ENCODE assay signal across 24 mouse cellular contexts in genomic region chr6:36671274-36671673, GRCm38 (mm10).
"Had no signal": no experiment of that assay in that cellular context is flagged by ENCODE, and none has a peak within 500 bp of the region (broad histone marks: within the 10 kb centered on the region; RNA-seq: fewer than 3 reads in every experiment).

No protein-coding gene starts in this region.

- H3K9ac ChIP-seq: heart, embryonic 13.5 days; heart, embryonic 15.5 days; hindbrain, embryonic 13.5 days; hindbrain, embryonic 15.5 days; kidney, embryonic 15.5 days; limb, embryonic 13.5 days; limb, embryonic 15.5 days; liver, embryonic 12.5 days had no signal

- H3K4me3 ChIP-seq: heart, adult 2 months; heart, embryonic 13.5 days; heart, embryonic 15.5 days; hindbrain, embryonic 13.5 days; hindbrain, embryonic 15.5 days; kidney, embryonic 15.5 days; limb, embryonic 13.5 days; limb, embryonic 15.5 days; liver, embryonic 12.5 days had no signal

- H3K27me3 ChIP-seq: heart, embryonic 13.5 days; heart, embryonic 15.5 days; hindbrain, embryonic 13.5 days; hindbrain, embryonic 15.5 days; kidney, embryonic 15.5 days; limb, embryonic 13.5 days; limb, embryonic 15.5 days; liver, embryonic 12.5 days had no signal

- H3K27ac ChIP-seq: heart, adult 2 months; heart, embryonic 13.5 days; heart, embryonic 15.5 days; hindbrain, embryonic 13.5 days; hindbrain, embryonic 15.5 days; hindbrain, postnatal 0 days; kidney, embryonic 15.5 days; limb, embryonic 13.5 days; limb, embryonic 15.5 days; liver, embryonic 12.5 days had no signal

- H3K36me3 ChIP-seq: heart, embryonic 13.5 days; heart, embryonic 15.5 days; hindbrain, embryonic 13.5 days; hindbrain, embryonic 15.5 days; kidney, embryonic 15.5 days; limb, embryonic 13.5 days; limb, embryonic 15.5 days; liver, embryonic 12.5 days had no signal

- H3K4me2 ChIP-seq: heart, embryonic 11.5 days; heart, embryonic 13.5 days; heart, embryonic 15.5 days; hindbrain, embryonic 13.5 days; hindbrain, embryonic 15.5 days; kidney, embryonic 15.5 days; limb, embryonic 13.5 days; limb, embryonic 15.5 days; liver, embryonic 12.5 days had no signal

- DNase-seq: gastrocnemius, postnatal 14 days; gastrocnemius, postnatal 36 days; heart, adult 11 months; heart, adult 2 months; heart, postnatal 14 days; heart, postnatal 36 days; kidney, adult 11 months; kidney, adult 2 months; kidney, adult 9 months; kidney, postnatal 14 days; kidney, postnatal 36 days; layer of hippocampus, adult 9-11 months; layer of hippocampus, postnatal 36 days; left cerebral cortex, postnatal 4 days had no signal

- ATAC-seq: hindbrain, postnatal 0 days; liver, embryonic 12.5 days had no signal

- H3K9me3 ChIP-seq: heart, embryonic 13.5 days; heart, embryonic 15.5 days; hindbrain, embryonic 13.5 days; hindbrain, embryonic 15.5 days; kidney, embryonic 15.5 days; limb, embryonic 13.5 days; limb, embryonic 15.5 days had no signal

- H3K4me1 ChIP-seq: kidney, embryonic 15.5 days; limb, embryonic 13.5 days; limb, embryonic 15.5 days; liver, embryonic 12.5 days had no signal
